Mouse (Mus musculus) layer of hippocampus, postnatal 25 days (tissue): ENCODE data around the gene Gh. TPM values are rescaled to one million over a fixed set of nuclear protein-coding genes. Genes with fewer than 3 reads are reported as not detected.
"Not testable (repeated sequence)": the region's sequence is repeated elsewhere in the genome, so short reads cannot be mapped to it uniquely, and the experiment has no call there.

Experiments
- DNase-seq, 2 experiments: peaks; one replicate each; pipeline ENCODE4 v3.0.0; 2022; ENCODE audit warnings: mixed read lengths in 2 of 2, low spot score in 1 of 2; ENCODE audit errors: extremely low spot score in 1 of 2
- total RNA-seq, 2 experiments: library from RNA; stranded (reverse); gene quantifications; 2 replicates each; pipeline ENCODE4 v1.2.3; 2021

Gh gene
- total RNA-seq = not detected

DNA sequence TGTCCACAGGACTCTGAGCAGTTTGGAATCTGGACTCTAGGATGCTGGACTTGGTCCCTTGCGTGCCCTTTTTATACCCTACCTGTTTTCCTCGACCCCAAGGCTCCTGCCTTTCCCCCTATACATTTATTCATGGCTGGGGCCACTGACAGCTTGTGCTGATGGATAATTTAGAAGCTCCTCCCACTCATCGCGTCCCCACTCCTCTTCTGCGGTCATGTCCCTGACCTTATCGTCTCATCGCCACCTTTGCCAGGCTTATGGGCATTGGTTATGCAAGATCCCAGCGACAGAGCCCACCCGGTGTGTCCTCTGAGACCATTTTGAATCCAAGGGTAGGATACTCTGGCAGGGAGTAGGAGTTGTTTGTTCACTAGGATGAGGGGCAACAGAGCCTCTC is at the start of gene Gh:
Gene Gh (minus strand): TSS at position 101 of the 400 bp plus-strand sequence.
- DNase-seq = no peak

GRCm38 (mm10) chr11:106351253-106351652 is 49.6 kb upstream of the Gh start:
- no peak for DNase-seq

GRCm38 (mm10) chr11:106350853-106351252 is 49.2 kb upstream of the Gh start:
- no peak for DNase-seq

DNA sequence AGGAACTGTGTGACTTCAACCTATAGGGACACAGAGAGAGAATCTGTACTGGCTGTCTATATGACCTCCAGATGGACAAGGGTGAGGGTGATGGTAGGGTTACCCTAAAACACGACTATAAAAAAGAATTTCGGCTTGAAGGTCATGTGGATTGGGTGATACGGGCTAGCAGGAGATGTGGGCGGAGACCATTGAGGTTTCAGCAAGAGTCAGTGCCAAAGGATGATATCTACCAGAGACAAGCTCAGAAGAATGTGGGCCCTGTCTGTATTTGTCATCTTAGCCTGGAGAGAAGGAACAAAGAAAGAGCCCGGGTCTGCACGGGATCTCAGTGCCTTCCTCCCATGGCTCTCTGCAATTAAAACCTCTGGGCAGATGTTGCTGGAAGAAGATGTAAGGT is 48.1 kb upstream of the Gh start:
- no peak for DNase-seq

DNA sequence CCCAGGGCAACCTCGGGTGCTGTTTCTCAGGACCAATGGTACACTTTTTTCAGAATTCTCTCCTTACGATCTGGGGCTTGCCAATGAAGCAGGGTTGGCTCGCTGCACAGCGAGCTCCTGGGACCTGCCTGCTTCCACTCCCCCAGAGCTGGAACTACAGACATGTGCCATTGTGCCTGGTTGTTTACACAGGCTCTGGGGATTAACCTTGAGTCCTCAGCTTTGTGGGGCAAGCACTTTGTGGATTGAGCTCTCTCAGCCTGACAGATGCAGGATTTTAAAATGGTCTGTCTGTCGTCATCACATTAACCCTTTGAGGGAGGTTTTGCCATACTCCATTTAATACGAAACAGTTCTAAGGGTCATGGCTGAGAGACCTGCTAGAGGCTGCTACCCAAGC is 43.2 kb upstream of the Gh start:
- DNase-seq = no peak

- DNase-seq = no peak
Observed at GRCm38 (mm10) chr11:106340990-106341520, 39.4 kb upstream of the Gh start.

GRCm38 (mm10) chr11:106339323-106339722 is 37.7 kb upstream of the Gh start:
- DNase-seq = not testable (repeated sequence)

GRCm38 (mm10) chr11:106338870-106339269 is 37.2 kb upstream of the Gh start:
- no peak for DNase-seq

DNA sequence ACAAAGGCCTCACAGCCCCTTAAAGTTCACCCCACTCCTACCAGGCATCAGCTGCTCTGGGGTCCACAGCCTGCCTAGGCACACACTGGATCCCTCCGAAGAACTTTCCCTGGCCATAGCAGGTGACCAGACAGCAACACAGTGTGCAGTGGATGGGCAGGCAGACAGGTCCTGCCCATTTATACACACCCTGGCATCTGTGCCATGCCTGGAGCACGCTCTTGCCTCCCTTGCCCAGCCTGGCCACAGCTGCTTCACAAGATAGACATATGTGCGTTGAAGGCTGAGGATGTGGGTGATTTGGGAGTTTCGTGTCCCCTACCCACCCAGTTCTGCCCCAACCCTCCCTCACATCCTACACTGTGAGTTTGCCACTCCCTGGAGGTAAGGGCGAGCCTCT is 36.4 kb upstream of the Gh start:
- no peak for DNase-seq

GRCm38 (mm10) chr11:106334066-106334465 is 32.4 kb upstream of the Gh start:
- DNase-seq = no peak

- DNase-seq = no peak
Observed at GRCm38 (mm10) chr11:106332458-106332857, 30.8 kb upstream of the Gh start.

DNA sequence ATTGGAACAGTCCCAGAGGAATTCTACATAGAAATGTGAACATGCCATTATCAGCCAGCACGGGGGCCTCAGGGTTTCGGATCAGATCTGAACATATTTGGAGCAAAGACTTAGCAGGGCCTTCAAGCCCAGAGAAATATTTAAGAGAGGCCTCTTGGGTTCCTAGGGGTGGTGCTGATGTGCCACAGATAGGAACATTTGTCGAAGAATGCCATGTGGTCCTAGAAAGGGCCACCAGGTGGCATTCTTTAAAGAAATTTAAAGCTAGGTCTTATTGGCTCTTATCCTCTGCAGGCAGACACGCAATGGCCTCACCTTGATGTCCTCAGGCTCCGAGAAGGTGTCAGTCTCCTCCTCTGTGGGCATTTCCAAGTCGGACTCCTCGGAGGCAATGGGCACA is 28.0 kb upstream of the Gh start:
- DNase-seq = peak in 1 of 2 experiments; percentile 13

DNA sequence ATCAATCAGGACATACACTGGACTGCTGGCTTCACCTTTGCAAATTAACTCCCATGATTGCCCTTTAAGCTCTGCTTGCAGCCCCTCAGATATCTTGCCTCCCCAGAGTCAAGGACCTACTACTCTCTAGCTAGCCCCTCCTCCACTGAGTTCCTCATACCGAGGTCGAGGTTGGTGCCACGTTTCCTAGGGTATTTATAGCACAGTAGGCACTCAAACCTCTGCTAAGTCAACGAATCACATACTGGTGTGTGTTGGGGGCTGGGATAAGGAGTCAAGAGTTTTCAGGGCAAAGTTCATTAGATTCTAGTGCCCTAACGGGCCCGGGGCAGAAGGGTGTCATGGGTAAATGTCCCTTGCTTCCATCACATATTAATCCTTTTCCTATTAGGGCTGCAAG is 27.5 kb upstream of the Gh start:
- DNase-seq = no peak

DNA sequence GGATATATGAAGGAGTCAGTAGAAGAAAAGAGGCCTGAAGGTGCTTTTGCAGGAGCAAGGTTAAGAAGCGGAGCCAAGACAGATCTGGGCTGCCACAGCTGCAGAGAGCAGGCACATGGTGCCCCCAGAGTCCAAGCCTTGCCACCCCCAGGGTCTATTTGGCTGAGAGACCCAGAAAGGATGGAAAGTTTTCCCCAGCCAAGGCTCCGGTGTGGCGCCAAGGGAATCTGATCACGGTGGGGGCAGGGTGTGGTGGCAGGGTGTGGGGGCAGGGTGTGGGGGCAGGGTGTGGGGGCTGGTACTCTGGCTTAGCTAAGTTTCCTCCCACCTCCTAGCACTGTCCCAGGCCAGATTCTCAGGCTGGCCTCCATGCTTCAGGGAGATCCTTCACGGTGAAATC is 26.9 kb upstream of the Gh start:
- DNase-seq = no peak

DNA sequence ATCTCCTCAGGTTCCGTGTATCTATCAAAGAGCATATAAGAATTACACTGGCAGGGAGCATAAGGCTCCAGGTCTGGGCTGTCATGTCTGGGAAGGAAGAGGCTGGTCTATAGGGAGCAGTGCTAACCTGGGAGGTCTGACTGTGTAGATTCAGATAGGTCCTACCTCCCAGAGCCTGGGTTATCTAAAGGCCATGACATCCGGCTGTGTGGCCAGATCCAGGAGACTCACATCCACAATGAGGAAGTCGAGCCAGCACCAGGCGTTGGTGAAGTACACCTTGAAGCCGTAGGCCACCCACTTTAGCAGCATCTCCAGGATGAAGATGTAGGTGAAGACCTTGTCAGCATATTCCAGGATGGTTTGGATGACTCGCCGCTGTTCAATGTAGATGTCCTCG is 24.8 kb upstream of the Gh start:
- DNase-seq = no peak

GRCm38 (mm10) chr11:106325566-106326206 is 24.0 kb upstream of the Gh start:
- peak; percentile 51 to 76 for DNase-seq

DNA sequence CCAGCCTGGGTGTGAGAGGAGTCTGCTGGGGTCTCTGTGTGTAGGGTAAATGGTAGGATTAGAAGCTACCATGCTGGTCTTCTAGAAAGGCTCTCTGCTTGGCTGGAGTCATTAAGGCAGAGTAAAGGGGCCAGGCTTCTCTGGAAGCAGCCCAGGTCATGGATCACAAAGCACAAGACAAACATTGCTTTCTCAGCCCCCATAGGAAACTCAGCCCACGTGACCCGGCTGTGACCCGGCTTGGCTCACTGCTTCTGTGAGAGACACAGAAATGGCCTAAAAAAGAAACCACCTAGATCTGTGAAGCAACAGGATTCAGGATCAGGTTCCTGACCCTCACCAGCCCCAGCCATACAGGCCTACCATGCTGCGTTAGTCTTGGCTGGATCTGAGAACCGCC is 23.2 kb upstream of the Gh start:
- DNase-seq = no peak

DNA sequence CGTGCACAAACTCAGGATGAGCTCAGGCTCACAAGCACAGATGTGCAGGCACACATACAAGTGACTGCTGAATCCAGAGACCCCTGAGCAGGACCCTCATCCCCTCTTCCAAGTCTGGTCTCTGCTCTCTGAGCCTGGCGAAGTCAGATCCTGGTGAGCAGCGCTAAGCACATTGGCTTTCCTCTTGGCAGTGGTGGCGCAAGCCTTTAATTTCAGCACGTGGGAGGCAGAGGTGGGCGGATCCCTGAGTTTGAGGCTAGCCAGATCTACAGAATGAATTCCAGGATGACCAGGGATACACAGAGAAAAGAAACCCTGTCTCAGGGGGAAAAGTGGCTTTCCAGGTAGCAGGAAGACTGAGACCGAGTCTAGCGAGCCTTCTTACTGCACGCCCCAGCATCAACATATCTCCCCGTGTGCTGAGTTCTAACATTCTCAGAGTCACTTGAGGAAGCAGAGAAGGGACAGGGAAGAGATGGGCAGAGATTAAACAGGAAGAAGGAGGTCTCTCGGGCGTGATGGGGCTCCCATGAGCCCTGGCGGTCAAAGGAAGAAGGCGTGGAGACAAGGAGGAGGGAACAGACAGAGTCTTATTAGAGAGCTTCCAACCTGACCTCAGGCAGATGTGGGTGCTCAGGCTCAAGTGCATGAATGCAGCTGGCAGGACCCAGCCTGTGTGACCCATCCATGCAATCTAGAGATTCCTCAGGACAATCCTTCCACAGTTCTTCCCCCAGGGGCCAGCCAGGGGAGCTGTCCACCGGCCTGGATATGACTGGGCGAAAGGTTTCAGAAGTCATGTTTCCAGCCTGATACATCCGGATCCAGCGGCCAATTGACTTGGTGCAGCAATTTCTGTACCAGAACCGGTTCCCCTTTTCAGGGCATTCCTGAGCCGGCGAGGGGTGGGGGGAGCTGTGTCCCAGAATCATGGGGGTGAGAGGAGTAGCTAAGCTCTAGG is 17.0 kb upstream of the Gh start:
- DNase-seq = no peak

DNA sequence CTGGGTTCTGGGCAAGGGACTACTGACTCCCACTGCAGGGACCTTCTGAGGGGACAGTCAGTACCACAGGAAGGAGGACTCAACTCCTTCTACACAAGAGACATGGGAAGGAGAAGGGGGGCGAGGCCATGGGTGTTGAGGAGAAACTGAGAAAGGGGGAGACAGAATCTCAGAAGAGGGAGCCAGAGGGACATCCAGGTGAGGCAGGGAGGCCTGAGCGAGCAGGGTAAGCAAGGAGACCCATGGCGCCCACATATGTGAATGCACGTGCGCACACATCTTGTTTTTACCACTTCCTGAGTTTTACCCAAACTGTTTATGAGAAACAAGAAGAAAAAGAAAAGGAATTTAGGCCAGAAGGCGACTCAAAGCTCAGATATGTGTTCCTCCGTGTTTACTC is 16.1 kb upstream of the Gh start:
- DNase-seq = no peak

- DNase-seq = no peak
Observed at GRCm38 (mm10) chr11:106316416-106316815, 14.8 kb upstream of the Gh start.

DNA sequence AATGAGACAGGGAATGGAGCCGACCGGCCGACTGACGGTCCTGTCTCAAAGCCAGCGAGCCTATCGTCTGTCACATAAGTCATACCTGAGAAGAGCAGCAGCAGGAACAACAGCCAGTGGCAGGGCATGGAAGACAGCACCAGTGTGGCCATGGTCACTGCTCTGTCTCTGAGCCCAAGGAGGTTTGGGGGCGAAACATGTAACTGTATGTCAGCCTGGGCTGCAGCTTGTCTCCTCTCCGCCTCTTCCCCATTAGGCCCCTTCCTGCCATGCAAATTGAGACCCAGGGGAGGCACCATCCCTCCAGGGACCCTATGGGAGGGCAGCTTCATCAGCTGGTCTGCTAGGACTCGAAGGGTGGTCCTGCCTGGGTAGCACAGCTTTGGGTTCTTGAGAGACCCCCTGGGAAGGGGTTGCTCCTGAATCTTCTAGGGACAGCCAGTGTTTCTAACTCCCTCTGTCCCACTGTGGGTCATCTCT is 12.7 kb upstream of the Gh start, which contains the start of gene Cd79b:
Gene Cd79b (minus strand): TSS at position 430 of the 480 bp plus-strand sequence.
- DNase-seq = no peak
